17 mouse cellular contexts compared by ENCODE assay signal in the genomic region with DNA sequence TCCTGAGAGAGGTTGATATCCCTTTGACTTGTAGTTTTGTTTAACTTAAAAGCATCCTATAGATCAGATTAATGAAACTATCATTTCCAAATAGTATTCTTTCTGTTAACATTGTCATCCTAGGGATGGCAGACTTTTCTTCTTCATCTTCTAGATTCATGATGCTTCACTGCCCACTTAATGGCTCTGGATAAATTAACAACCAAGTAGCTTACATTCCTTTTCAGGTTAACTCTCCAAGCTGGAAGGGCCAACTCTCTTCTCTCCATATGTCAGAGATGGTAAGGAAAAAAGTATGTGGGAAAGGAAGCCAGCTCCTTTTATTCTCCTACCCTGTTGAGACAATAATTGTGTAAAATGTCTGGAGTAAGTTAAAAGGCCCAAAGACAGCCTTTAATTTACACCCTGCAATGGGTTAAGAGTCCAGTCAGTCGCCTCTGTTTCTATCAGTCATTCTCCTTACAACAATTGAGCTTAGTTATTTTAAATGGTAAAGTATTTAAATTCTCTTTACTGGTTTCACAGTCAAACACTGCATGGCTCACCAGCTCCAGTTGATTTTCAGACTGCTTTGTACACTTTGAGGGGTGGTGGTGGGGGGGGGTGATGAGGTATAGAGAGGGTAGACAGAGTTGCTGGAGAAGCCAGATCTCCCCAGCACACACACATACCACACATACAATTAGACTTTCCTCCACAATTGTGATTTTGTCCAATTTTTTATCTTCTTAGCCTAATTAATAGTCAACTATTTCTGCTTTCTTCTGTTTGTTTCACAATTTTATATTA.
"Had no signal": no experiment of that assay in that cellular context is flagged by ENCODE, and none has a peak within 500 bp of the region (broad histone marks: within the 10 kb centered on the region; RNA-seq: fewer than 3 reads in every experiment).

No protein-coding gene starts in this region.

- H3K27ac ChIP-seq: limb, embryonic 15.5 days; liver, embryonic 12.5 days; midbrain, embryonic 10.5 days; neural tube, embryonic 12.5 days; stomach, embryonic 15.5 days had no signal

- H3K4me1 ChIP-seq: limb, embryonic 15.5 days; liver, embryonic 12.5 days; stomach, embryonic 15.5 days had no signal

- H3K27me3 ChIP-seq: limb, embryonic 15.5 days; liver, embryonic 12.5 days; stomach, embryonic 15.5 days had no signal

- H3K9ac ChIP-seq: limb, embryonic 15.5 days; liver, embryonic 12.5 days; lung, embryonic 14.5 days; neural tube, embryonic 12.5 days; stomach, embryonic 15.5 days had no signal

- H3K4me3 ChIP-seq: limb, embryonic 15.5 days; liver, embryonic 12.5 days; midbrain, embryonic 10.5 days; myocyte; neural tube, embryonic 12.5 days; stomach, embryonic 15.5 days had no signal

- ATAC-seq: liver, embryonic 12.5 days had no signal

- DNase-seq: layer of hippocampus, adult 9-11 months; layer of hippocampus, postnatal 36 days; lung, postnatal 10 days; lung, postnatal 4 days; midbrain, embryonic 14.5 days; retina, postnatal 1 day; right cerebral cortex, postnatal 4 days; spleen, adult 18-20 months; thymus, adult 2 months; thymus, postnatal 25 days had no signal

- H3K9me3 ChIP-seq: limb, embryonic 15.5 days; liver, embryonic 12.5 days; midbrain, embryonic 10.5 days; neural tube, embryonic 12.5 days; stomach, embryonic 15.5 days had no signal

- H3K36me3 ChIP-seq: limb, embryonic 15.5 days; liver, embryonic 12.5 days; midbrain, embryonic 10.5 days; neural tube, embryonic 12.5 days; stomach, embryonic 15.5 days had no signal

- H3K4me2 ChIP-seq: limb, embryonic 15.5 days; liver, embryonic 12.5 days; lung, embryonic 14.5 days; neural tube, embryonic 12.5 days; stomach, embryonic 15.5 days had no signal
